Mouse (Mus musculus) layer of hippocampus, adult 18-20 months (tissue): Measurements from ENCODE around the gene Mtmr10. TPM values are rescaled to one million over a fixed set of nuclear protein-coding genes. Genes with fewer than 3 reads are reported as not detected.

Experiments
- DNase-seq, 2 experiments: peaks; one replicate each; pipeline ENCODE4 v3.0.0; 2022; ENCODE audit warnings: low spot score in 2 of 2
- microRNA-seq, 2 experiments: library from miRNA; unstranded; fragments of <30 nt; microRNA quantifications; one replicate each; pipeline ENCODE4 v1.2.0; 2021
- total RNA-seq, 2 experiments: library from RNA; stranded (reverse); gene quantifications; 2 replicates each; pipeline ENCODE4 v1.2.3; 2021

The Mtmr10 gene
- total RNA-seq, 2 experiments from 2014 or later, result 13.3 to 17.2 TPM

GRCm38 (mm10) chr7:64369841-64370240, 82.4 kb downstream of the Mtmr10 start:
- no peak for DNase-seq

- DNase-seq, result no peak
These were observed 84.8 kb downstream of the Mtmr10 start for GRCm38 (mm10) chr7:64371940-64372878.

GRCm38 (mm10) chr7:64373147-64373829, 85.8 kb downstream of the Mtmr10 start:
- DNase-seq, result no peak

DNA sequence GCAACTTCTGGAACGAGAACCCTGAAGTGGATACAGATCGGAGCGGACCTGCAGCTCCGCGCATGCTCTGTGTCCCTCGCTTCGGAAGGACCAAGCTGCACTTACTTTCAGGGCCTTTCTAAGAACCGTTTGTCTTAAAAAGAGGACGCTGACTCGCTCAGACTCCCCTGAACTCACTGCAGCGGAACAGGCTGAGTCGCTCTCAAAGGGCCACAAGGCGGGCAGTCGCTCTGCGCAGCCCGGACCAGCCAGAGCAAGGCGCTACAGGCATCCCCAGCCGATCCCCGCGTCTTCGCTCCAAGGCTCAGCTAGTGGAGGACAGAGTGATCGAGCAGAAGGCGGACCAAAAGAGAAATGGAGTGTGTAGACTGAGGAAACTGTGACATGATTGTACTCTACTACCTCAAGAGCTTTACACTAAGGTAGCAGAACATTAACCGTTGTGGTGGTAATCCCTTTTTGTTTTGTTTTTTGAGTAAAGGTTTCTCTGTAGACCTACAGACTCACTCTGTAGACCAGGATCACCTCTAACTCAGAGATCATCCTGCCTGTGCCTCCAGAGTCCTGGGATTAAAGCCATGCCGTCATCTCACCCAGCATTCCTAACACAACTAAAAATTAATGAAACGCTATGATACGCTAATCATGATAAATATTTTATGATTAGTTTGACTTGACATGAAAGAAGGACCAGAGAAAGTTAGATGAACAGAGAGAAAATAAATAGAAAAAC, 86.5 kb downstream of the Mtmr10 start, which contains the start of gene Fan1:
TSS of gene Fan1 (minus strand) at position 266 of the 733 bp plus-strand sequence.
- DNase-seq, result peak; percentile 85 to 92

Small RNA genes lying within 50 kb of the gene (microRNA-seq; reads per million reads assigned to microRNA genes)
- gene Mir6416, result 0 reads per million in 2 experiments

Other genes with a start within 250 kb of the Mtmr10 start
- not detected for gene Trpm1, start 133.8 kb upstream of the Mtmr10 start, total RNA-seq
- 10 to 100 TPM; 11.4 to 12.1 TPM for gene Fan1, start 86.4 kb downstream of the Mtmr10 start, total RNA-seq
- gene Mphosph10, start 104.6 kb downstream of the Mtmr10 start, total RNA-seq, result 10 to 100 TPM; 21.1 to 25.2 TPM
- 10 to 100 TPM; 49.2 to 57.9 TPM for gene Mcee, start 105.0 kb downstream of the Mtmr10 start, total RNA-seq
- gene Apba2, start 214.1 kb downstream of the Mtmr10 start, total RNA-seq, result 100 to 1,000 TPM; 247 to 248 TPM